Mouse (Mus musculus): Measurements from ENCODE around the gene Lce1a2.
"Not testable (repeated sequence)": the region's sequence is repeated elsewhere in the genome, so short reads cannot be mapped to it uniquely, and the experiment has no call there.

Gene Lce1a2

DNA sequence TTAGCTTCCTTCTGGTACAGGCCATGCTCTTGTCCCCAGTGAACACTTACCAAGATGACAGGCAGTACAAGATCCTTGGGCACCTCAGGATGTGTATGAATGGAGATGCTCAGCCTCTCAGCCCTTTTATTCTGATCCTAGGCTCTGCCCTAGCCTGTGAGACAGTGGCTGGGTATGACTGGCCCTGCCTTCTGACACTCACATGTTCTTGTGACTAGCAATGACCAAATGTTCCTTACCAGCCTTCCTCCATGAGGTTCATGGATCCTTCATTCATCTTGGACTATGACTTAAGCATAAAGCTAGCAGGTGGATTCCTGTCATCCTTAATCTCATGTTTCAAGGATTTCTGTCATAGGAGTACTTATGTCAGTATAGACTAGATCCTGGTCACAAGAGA lies at the start of gene Lce1a2:
Lce1a2 (minus strand) TSS at position 101 of the 400 bp plus-strand sequence.
- no peak for DNase-seq

GRCm38 (mm10) chr3:92715122-92715521 lies 45.0 kb upstream of the Lce1a2 start:
- DNase-seq: no peak

DNA sequence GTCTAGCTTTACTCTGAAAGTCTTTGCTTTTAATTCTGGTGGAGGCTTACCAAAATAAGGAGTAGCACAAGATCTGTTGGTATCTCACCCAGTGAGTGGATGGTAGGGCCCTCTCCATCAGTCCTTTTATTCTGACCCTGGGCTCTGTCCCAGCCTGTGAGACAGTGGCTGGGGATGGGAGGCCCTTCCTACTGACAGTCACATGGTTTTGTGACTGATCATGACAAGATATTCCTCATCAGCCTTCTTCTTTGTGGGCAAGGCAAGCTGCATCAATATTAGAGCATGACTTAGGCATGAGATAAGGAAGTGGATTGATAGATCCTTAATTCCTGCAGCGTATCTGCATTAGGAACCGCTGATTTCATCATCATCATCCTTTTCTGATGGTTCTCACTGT lies 38.9 kb upstream of the Lce1a2 start, which contains the start of gene Lce1e:
Lce1e (minus strand) TSS at position 101 of the 400 bp plus-strand sequence.
- DNase-seq: no peak

- no peak for DNase-seq
Observed at GRCm38 (mm10) chr3:92694613-92695012, 24.5 kb upstream of the Lce1a2 start.

- no peak for DNase-seq
Observed at GRCm38 (mm10) chr3:92691688-92692087, 21.6 kb upstream of the Lce1a2 start.

GRCm38 (mm10) chr3:92689154-92689553 lies 19.0 kb upstream of the Lce1a2 start:
- DNase-seq: not testable (repeated sequence)

- DNase-seq: no peak
Observed at GRCm38 (mm10) chr3:92687110-92687509, 17.0 kb upstream of the Lce1a2 start, which contains the start of gene Lce1d. Gene Lce1d (minus strand): TSS chr3:92687210.

DNA sequence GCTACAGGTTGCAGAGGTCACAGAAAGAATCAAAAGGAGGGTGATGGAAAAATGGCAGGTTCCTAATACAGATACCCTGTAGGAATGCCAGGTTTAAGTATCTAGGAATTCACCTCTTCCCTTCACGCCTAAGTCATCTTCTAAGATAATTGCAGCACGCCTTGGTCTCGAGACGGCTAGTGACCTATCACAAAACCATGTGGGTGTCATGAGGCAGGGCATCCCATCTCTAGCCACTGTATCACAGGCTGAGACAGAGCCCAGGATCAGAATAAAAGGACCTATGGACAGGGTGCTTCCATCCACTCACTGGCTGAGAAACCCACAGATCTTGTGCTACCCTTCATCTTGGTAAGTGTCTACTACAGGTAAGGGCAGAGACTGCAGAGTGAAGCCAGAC lies 8.8 kb upstream of the Lce1a2 start, which contains the start of gene Lce1c:
Lce1c (plus strand) TSS at position 301 of the 400 bp plus-strand sequence.
- DNase-seq: no peak

DNA sequence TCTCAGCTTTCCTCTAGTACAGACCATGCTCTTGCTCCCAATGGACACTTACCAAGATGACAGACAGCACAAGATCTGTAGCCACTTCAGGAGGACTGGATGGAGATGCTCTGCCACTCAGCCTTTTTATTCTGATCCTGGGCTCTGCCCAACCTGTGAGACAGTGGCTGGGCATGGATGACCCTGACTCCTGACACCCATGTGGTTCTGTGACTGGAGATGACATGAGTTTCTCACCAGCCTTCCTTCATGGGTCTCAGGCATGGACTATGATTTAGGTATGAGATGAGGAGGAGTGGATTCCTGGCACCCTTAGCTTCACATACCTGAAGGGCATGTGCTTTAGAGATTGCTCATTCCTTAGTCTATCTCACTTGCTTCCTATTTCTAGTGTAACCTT lies 13.3 kb downstream of the Lce1a2 start, which contains the start of gene Lce1b:
Lce1b (minus strand) TSS at position 101 of the 400 bp plus-strand sequence.
- no peak for DNase-seq

GRCm38 (mm10) chr3:92648207-92648606 lies 21.9 kb downstream of the Lce1a2 start, which contains the start of gene Lce1a1:
Gene Lce1a1 (minus strand): TSS chr3:92648307.
- DNase-seq: no peak

- DNase-seq: no peak
Observed at GRCm38 (mm10) chr3:92639854-92640253, 30.3 kb downstream of the Lce1a2 start.

- DNase-seq: no peak
Observed at GRCm38 (mm10) chr3:92638653-92638991, 31.5 kb downstream of the Lce1a2 start.

DNA sequence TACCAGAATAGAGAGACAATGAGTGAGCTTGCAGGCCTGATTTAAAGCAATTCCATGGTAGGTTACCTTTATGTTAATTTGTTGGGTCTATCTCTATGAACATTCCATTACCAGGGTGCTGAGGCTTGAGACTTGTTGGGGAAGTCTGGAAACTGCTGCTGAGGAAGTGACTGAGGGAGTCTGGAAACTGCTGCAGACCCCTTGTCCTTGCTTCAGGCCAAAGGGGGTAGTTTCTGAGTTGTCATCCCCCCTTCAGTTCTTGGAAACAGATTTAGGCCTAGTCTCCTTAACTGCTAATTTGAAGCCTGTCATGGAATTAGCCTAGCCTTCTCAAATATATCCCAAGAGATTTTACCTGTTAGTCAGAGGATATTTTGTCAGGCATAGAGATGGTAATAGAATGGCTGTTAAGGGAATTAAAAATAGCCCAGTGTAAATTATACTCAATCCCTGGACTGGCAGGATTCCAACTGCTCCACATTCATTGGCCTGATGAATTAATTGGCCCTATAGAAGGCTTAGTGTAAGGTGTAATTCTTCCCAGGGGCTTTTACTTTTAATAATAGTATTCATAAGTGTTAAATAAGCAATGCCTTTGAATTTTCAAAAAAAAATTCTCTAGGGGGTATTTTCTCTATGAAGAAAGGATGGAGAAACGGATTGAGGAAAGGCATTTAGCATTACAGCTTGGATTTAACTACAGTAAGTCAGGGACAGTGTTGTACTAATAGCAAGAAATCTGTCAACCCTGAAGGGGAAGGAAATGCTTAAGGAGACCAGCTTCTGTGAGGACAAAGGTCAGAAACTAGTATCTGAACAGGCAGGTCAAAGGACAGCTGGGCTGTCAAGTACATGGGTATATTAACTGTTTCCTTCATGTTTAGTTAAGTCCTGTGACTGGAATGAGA lies 32.1 kb downstream of the Lce1a2 start:
- DNase-seq: no peak

DNA sequence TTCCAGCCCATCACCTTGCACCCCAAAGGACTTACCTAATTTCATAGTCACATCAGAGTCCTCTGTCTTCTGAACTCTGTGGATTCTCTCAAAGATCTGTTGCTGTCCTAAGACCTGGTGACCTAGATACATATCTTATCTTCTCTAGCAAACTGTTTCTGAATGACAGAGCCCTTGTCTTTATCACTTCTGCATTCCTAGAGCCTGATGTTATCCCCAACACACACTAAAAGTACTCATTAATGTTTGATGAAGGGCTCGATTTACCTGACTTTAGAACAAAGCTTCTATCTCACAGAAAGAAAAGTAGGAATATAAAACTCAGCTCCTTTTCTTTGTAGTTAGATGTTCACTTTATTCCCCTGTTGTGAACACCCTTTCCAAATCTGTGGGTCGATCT lies 48.6 kb downstream of the Lce1a2 start, which contains the start of gene Lce6a:
Lce6a (minus strand) TSS at position 101 of the 400 bp plus-strand sequence.
- DNase-seq: no peak
